Mouse (Mus musculus): Measurements from ENCODE around the gene Il15.
A peak's percentile ranks its signal among the peaks of the same experiment; 100 is the strongest.

The Il15 gene

GRCm38 (mm10) chr8:82361061-82361460 lies 42.0 kb downstream of the Il15 start:
- DNase-seq (ENCODE audit: low spot score in 2 of 2), result no peak

DNA sequence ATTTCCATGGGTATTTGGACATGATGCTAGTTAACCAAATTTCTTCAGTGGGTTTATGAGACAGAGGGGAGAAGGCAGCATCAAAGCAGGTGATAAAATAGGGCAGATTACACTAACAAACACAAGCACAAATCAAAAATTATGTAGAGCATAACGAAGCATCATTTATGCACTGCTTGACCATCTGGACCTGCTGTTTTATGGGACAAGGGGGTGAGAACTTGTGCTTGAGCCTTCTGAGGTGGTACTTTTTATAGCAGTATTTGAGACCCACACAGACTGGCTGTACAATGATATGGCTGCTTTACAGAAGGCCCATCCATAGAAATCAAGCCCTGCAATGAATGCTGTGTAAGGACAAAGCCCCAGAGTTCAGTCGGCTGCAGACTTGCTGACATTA lies 46.9 kb downstream of the Il15 start:
- DNase-seq (ENCODE audit: low spot score in 2 of 2), result no peak

DNA sequence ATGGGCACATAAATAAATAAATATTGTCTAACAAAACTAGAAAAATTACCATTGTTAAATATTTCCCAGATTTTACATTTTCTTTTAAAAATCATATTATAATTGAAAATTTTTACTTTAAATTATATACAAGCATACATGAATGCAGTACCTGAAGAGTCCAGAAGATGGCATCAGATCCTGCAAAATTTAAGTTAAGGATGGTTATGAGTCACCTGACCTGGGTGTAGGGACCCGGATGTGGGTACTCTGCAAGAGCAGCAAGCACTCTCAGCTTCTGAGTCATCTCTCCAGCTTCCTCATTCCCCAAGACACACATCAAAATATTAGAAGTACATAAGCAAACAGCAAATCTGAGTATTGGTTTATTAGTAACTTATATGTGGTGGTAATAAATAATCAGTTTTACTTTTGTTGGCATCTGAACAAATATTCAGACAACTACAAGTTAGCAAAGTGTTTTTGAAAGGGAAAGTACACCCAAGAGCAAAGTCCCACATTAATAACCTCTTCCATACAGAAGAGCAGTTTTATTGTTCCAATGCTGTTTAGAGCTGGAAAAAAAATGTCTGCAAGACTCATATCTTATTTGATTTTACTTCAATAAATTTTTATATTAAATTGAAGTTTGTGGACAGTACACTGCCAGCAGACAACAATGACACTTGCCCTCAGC lies 51.6 kb downstream of the Il15 start:
- DNase-seq (ENCODE audit: low spot score in 2 of 2), result no peak

DNA sequence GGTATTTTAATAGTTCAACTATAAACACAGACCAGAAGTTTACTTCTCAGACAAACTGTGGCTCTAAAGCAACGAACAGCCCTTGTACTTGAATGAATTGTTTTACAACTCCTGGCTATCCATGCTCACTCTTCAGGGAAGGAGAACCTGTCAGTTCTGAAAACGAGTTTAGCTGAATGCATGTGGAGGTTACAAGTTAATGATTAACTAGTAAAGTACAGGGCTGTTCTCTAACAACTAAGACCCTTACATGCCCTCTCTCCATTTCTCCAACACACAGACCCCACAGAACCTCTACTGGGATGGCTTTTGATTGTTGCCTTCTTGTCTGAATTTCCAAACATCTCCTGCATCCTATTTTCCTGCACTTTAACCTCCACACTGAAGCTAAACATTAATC lies 53.7 kb downstream of the Il15 start:
- no peak for DNase-seq (ENCODE audit: low spot score in 2 of 2)

- DNase-seq (ENCODE audit: low spot score in 2 of 2), result no peak
Measured at GRCm38 (mm10) chr8:82346485-82346884, 56.5 kb downstream of the Il15 start.

DNA sequence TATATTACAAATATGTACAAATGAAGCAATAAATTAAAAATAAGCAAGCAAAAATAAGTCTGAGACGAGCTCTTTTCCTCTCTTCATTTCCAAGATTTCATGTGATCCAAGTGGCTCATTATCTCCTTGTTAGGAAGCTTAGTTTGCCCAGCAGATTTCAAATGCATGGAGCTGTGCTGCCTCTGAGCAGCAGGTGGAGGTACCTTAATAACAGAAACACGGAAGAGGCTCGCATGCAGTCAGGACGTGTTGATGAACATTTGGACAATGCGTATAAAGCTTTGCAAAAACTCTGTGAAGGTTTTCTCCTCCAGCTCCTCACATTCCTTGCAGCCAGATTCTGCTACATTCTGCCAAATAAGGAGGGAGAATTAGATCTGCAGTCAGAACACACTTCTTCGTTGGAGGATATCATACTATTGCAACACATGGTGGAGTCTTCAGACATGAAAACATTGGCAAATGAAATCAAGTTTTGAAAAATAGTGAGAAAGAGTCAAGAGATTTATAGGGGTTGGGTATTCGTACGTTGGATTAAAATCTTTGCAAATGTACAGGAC lies 71.3 kb downstream of the Il15 start:
- DNase-seq (ENCODE audit: low spot score in 2 of 2), result no peak

DNA sequence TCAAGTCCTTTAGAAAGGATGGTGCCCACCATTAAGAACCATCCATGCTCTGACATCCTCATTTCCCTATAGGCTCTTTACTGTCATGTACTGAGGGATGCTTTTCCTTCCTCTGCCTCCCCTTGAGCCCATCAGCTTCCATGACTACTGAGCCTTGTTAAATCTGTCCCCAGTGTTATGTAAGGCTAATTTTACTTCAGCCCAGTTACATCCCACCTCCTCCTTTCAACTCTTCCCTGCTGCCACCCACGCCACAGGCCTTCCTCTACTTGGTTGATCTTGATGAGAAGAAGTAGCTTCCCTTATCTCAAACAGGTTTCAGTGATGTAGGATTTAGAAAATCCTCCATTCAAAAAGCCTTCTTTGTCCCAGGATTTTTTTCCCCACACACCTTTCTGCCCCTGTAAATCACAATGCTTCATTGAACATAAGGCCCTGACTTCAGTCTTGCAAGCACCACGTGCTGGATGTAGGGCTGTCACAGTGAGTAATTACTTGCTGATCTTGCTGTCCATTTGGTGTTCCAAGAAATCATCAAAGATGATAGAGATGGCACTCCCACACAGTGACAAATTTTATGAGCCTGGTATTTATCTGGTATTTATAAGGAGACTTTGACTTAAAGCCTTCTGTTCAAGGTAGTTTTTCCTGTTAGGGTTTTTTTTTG lies 74.9 kb downstream of the Il15 start:
- DNase-seq (ENCODE audit: low spot score in 2 of 2), result peak; percentile 1 to 15

DNA sequence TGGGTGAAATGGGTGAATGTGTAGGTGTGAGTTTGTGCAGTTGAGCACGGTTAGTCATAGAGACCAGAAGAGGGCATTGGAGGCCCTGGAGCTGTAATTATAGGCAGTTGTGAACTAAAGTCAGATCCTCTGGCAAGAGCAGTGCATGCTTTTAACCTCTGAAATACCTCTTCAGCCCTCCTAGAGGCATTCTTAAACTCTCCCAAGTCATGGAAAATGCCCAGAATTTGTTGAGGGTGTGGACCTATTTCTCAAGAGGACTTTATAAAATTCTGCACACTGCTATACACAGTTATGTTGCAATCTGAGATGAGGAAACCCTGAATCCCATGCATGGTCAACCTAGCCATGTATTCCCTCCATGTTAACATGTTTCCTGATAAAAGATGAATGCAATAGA lies 77.0 kb downstream of the Il15 start:
- no peak for DNase-seq (ENCODE audit: low spot score in 2 of 2)

DNA sequence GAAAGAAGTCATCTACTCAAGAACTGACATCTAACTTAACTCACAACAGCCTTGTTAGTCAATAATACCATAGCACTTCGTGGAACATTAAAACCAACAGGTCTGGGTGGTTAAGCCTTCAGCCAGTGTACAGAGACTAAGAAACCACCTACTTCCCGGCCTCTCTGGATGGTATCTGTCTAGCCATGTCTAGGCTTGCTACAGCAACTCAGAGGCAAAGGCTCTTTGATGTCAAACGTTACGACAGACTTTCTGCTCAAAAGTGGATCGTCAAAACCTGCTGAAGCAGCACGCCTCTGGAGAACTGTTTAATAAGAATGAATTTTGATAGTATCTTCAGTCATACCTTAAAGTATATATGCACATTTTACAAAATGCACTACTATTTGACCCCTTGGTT lies 77.4 kb downstream of the Il15 start:
- DNase-seq (ENCODE audit: low spot score in 2 of 2), result no peak

- no peak for DNase-seq (ENCODE audit: low spot score in 2 of 2)
Measured at GRCm38 (mm10) chr8:82317446-82317845, 85.6 kb downstream of the Il15 start.

DNA sequence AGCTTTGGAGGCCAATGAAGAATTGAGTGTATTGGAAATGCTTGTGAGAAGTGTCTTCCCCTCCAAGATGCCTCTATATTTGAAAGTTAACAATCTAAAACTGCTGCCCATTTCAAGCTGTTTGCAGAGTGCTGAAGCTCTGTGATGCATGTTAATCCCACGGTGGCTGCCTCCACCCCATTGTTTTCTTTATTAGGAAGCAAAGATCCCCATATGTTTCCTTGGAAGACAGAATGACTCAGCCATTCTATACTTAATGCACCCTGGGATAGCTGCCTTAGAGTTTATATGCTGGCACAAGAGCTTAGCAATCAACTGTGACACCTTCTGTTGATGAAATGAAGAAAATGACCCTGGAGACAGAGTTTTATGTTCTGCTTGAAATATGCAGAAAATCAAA lies 96.6 kb downstream of the Il15 start:
- DNase-seq (ENCODE audit: low spot score in 2 of 2), result no peak

DNA sequence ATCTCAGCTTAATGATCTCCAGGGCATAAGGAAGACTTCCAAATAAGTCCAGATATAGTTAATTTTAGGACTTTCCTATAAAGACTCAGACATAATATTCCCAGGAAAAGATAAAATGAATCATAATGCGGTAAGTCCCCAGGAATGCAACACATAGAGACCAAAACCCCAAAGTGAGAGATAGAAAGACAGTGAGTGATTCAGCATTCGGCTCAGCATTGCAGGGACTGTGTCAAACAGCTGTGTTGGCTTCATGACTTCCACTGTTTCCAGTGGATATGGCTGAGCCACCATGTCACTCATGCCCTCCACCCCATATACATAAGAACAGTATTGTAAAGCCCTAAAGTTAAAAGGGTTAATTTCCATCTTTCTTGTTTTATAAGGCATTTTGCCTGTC lies 106.8 kb downstream of the Il15 start:
- DNase-seq (ENCODE audit: low spot score in 2 of 2), result no peak

DNA sequence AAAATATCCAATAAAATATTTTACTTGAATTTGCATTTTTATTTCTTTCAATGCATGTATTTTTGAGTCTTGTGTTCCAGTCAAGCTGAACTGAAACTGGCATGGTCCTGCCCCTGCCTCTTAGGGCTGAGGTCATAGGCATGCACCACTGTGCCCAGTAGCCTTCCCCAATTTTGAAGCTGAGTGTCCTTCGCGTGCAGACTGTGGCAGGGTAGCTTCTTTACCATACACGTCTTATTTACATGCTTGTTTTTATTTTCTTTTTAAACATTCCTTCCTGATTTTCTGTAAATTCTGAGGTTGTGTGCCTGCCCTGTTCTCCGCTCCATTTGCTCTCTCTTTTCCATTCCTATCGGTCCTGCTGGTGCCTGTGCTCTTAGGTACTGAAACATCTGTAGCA lies 111.4 kb downstream of the Il15 start:
- DNase-seq (ENCODE audit: low spot score in 2 of 2), result no peak

GRCm38 (mm10) chr8:82285866-82286265 lies 117.2 kb downstream of the Il15 start:
- no peak for DNase-seq (ENCODE audit: low spot score in 2 of 2)

DNA sequence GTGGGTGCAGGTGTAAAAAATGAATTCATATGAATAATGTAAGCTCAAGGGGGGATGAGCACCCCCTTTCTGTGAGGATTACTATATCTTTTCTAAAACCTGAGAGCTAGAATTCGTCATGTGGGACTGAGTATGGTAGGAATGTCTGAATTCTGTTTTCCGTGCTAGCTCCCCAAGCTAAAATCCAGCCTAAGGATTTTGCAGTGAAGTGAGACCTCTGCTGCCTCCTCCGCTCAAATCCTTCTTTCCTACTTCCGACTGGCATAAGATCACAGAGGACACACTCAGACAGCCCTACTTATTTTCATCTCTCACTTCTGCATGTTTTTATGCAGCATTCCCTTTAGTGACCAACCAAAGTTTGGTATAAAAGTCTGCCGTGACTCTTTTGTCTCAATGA lies 121.0 kb downstream of the Il15 start:
- DNase-seq (ENCODE audit: low spot score in 2 of 2), result no peak
